Mouse (Mus musculus): ENCODE data around the gene Platr17. TPM values are rescaled to one million over a fixed set of nuclear protein-coding genes. Genes with fewer than 3 reads are reported as not detected.
"Not testable (repeated sequence)": the region's sequence is repeated elsewhere in the genome, so short reads cannot be mapped to it uniquely, and the experiment has no call there.

Platr17 gene
- polyA plus RNA-seq, 1 experiment, result 0.33 TPM

GRCm38 (mm10) chr17:33902079-33902478, 2.9 kb upstream of the Platr17 start:
- Histone ChIP-seq H3K4me1 (ENCODE audit: control insufficient read depth, insufficient read depth, low read length) (no peaks in the 10 kb centered on the region), H3K4me3 (replicated peaks; ENCODE audit: extremely low read depth, low read depth, low read length) (no peak overlapping the region)
- WGBS, result 55% methylated on average over 4 of the region's 4 CpGs
- DNase-seq, result no peak
- TF ChIP-seq POLR2A (IDR thresholded peaks at IDR 0.05; ENCODE audit: borderline replicate concordance, extremely low read depth, low read depth, low read length), result no peak

- no peak for DNase-seq
- Histone ChIP-seq H3K4me3 (replicated peaks; ENCODE audit: extremely low read depth, low read depth, low read length) (no peak overlapping the region), H3K4me1 (ENCODE audit: control insufficient read depth, insufficient read depth, low read length) (no peaks in the 10 kb centered on the region)
- TF ChIP-seq CTCF (IDR thresholded peaks at IDR 0.05; ENCODE audit: insufficient read depth, low read length) (no peak), POLR2A (IDR thresholded peaks at IDR 0.05; ENCODE audit: borderline replicate concordance, extremely low read depth, low read depth, low read length) (no peak)
- WGBS, result 46% methylated on average over 7 of the region's 7 CpGs
Measured at GRCm38 (mm10) chr17:33902491-33902890, 2.4 kb upstream of the Platr17 start.

DNA sequence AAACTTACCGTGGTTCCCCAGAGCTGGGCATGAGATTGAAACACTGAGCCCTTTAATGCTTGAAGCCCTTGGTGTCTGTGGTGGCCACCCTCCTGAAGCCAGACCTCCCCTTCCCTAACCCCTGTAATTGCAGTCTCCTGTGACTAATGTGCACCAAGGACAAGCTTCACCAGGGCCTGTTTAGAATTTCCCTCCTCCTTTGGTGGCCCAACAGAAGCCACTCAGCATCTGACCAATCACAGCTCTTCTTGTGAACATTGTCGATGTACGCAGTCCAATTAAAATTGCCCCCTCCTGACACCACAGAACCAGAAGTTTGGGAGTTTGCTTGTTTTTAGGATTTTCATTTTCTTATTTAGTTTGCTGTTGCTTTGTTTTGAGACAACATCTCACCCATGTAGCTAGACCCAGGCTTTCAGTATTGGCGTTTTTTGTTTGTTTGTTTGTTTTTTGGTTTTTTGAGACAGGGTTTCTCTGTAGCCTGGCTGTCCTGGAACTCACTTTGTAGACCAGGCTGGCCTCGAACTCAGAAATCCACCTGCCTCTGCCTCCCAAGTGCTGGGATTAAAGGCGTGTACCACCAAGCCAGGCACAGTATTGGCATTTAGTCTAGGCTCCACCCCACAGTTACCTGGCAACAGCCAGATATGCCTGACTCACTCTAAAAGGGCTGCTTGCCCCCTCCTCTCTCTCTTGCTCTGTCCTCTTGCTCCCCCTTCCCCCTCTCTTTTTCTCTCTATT, 854 bp upstream of the Platr17 start:
- 74% methylated on average over 6 of the region's 6 CpGs for WGBS

GRCm38 (mm10) chr17:33908331-33909076, 3.6 kb downstream of the Platr17 start:
- WGBS, result under 1% methylated on average over 44 of the region's 44 CpGs
- TF ChIP-seq CTCF (IDR thresholded peaks at IDR 0.05; ENCODE audit: insufficient read depth, low read length) (no peak), POLR2A (IDR thresholded peaks at IDR 0.05; ENCODE audit: borderline replicate concordance, extremely low read depth, low read depth, low read length) (no peak)
- peaks cover 2% of the 10 kb centered on the region; the same call in 1 of the 2 replicates for H3K4me1 ChIP-seq (ENCODE audit: control insufficient read depth, insufficient read depth, low read length)
- peak overlapping the region; percentile 65 for H3K4me3 ChIP-seq (replicated peaks; ENCODE audit: extremely low read depth, low read depth, low read length)
- peak; percentile 51 for DNase-seq

More for the DNA sequence above, 854 bp upstream of the Platr17 start:
- H3K4me3 ChIP-seq (replicated peaks; ENCODE audit: extremely low read depth, low read depth, low read length); H3K4me1 ChIP-seq (ENCODE audit: control insufficient read depth, insufficient read depth, low read length); DNase-seq: not testable (repeated sequence)

DNA sequence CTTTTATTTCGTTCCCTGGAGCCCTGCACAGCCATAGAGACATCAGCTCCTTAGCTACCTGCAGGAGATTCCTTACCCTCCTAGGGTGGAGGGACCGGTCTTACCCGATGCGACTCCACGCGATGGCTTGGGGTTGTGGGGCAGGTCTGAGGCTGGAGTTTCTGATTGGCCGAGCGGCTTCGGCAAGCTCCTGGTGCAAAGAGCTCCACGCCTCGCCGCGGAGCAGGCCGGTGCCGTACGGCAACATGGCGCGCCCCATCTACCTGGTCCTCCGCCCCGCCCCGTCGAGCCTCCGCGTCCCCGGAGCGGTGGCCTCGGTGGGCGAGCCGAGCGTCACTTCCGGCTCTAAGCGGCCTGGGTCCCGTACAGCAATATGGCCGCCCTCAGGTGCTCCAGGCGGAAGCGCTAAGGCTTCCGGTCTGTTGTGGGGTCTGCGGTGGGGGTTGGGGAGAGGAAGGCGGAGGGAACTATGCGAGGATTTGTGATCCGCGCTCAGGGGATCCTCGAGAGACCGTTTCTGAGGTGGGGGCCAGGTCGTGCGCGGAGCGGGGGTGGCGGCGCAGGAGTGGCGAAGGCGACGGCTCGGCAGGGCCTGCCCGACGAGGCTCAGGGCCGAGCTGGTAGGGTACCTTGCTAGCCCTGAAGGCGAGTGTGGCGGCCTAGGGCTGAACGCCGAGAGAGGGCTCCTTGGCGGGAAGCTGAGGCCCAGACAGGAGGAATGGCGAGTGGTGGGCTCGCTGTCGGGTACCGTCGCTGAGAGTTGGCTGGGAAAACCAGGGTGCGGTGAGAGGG, 4.3 kb downstream of the Platr17 start, which contains the start of gene Daxx:
Gene Daxx (plus strand): TSS at position 338 of the 792 bp plus-strand sequence.
- H3K4me3 ChIP-seq (replicated peaks; ENCODE audit: extremely low read depth, low read depth, low read length), result peak within 1 kb of the TSS; percentile 86
- TF ChIP-seq POLR2A (IDR thresholded peaks at IDR 0.05; ENCODE audit: borderline replicate concordance, extremely low read depth, low read depth, low read length) (peak; percentile 72; the same call in 1 of the 2 replicates), CTCF (IDR thresholded peaks at IDR 0.05; ENCODE audit: insufficient read depth, low read length) (no peak)
- peak; percentile 96 for DNase-seq
- under 1% methylated on average over 68 of the region's 68 CpGs for WGBS
- H3K4me1 ChIP-seq (ENCODE audit: control insufficient read depth, insufficient read depth, low read length), result peaks cover 2% of the 10 kb centered on the region; the same call in 1 of the 2 replicates

- Histone ChIP-seq H3K4me1 (ENCODE audit: control insufficient read depth, insufficient read depth, low read length) (peaks cover 2% of the 10 kb centered on the region; the same call in 1 of the 2 replicates), H3K4me3 (replicated peaks; ENCODE audit: extremely low read depth, low read depth, low read length) (peak overlapping the region; percentile 86)
- under 1% methylated on average over 14 of the region's 14 CpGs for WGBS
- TF ChIP-seq CTCF (IDR thresholded peaks at IDR 0.05; ENCODE audit: insufficient read depth, low read length) (no peak), POLR2A (IDR thresholded peaks at IDR 0.05; ENCODE audit: borderline replicate concordance, extremely low read depth, low read depth, low read length) (peak; percentile 71; the same call in 1 of the 2 replicates)
- peak; percentile 60 for DNase-seq
Measured at GRCm38 (mm10) chr17:33909869-33910250, 4.9 kb downstream of the Platr17 start.

DNA sequence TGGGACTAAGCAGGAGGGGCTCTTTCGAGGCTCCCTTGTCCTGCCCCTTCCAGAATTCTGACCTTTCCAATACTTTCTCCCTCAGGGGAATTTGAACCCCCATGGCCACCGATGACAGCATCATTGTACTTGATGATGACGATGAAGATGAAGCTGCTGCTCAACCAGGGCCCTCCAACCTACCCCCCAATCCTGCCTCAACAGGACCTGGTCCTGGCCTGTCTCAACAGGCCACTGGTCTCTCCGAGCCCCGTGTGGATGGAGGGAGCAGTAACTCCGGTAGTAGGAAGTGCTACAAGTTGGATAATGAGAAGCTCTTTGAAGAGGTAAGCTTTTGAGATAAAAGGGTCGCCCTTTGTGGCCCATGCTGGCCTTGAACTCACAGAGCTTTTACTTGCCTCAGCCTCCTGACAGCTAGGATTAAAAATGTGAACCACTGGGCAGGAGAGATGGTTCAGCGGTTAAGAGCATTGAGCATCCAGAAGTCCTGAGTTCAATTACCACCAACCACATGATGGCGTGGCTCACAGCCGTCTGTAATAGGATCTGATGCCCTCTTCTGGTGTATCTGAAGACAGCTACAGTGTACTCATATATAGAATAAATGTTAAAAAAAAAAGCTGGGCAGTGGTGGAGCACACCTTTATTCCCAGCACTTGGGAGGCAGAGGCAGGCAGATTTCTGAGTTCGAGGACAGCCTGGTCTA, 5.6 kb downstream of the Platr17 start:
- H3K4me3 ChIP-seq (replicated peaks; ENCODE audit: extremely low read depth, low read depth, low read length), result no peak overlapping the region
- 35% methylated on average over 11 of the region's 11 CpGs for WGBS
- no peak for TF ChIP-seq POLR2A (IDR thresholded peaks at IDR 0.05; ENCODE audit: borderline replicate concordance, extremely low read depth, low read depth, low read length)
- DNase-seq, result no peak
- peaks cover 2% of the 10 kb centered on the region for H3K4me1 ChIP-seq (ENCODE audit: control insufficient read depth, insufficient read depth, low read length)

GRCm38 (mm10) chr17:33911052-33911812, 6.3 kb downstream of the Platr17 start:
- TF ChIP-seq POLR2A (IDR thresholded peaks at IDR 0.05; ENCODE audit: borderline replicate concordance, extremely low read depth, low read depth, low read length) (no peak), CTCF (IDR thresholded peaks at IDR 0.05; ENCODE audit: insufficient read depth, low read length) (no peak)
- peaks cover 2% of the 10 kb centered on the region for H3K4me1 ChIP-seq (ENCODE audit: control insufficient read depth, insufficient read depth, low read length)
- no peak overlapping the region for H3K4me3 ChIP-seq (replicated peaks; ENCODE audit: extremely low read depth, low read depth, low read length)
- 82% methylated on average over 31 of the region's 31 CpGs for WGBS
- no peak for DNase-seq
